Mouse (Mus musculus): Measurements from ENCODE around the gene Mydgf.

The Mydgf gene

GRCm38 (mm10) chr17:56183658-56184103 lies at the start of gene Mydgf:
TSS of gene Mydgf (minus strand) at chr17:56183920.
- peak; percentile 97 for DNase-seq (ENCODE audit: extremely low read depth, insufficient read length, low spot score)

- no peak for DNase-seq (ENCODE audit: extremely low read depth, insufficient read length, low spot score)
Observed at GRCm38 (mm10) chr17:56233389-56233788, 49.7 kb upstream of the Mydgf start.

- no peak for DNase-seq (ENCODE audit: extremely low read depth, insufficient read length, low spot score)
Observed at GRCm38 (mm10) chr17:56229943-56230342, 46.2 kb upstream of the Mydgf start.

- DNase-seq (ENCODE audit: extremely low read depth, insufficient read length, low spot score): no peak
Observed at GRCm38 (mm10) chr17:56226566-56226965, 42.8 kb upstream of the Mydgf start.

- DNase-seq (ENCODE audit: extremely low read depth, insufficient read length, low spot score): no peak
Observed at GRCm38 (mm10) chr17:56224916-56225315, 41.2 kb upstream of the Mydgf start.

GRCm38 (mm10) chr17:56219805-56220204 lies 36.1 kb upstream of the Mydgf start:
- DNase-seq (ENCODE audit: extremely low read depth, insufficient read length, low spot score): no peak

GRCm38 (mm10) chr17:56219251-56219650 lies 35.5 kb upstream of the Mydgf start:
- no peak for DNase-seq (ENCODE audit: extremely low read depth, insufficient read length, low spot score)

GRCm38 (mm10) chr17:56218377-56219191 lies 34.9 kb upstream of the Mydgf start, which contains the start of gene Dpp9:
TSS of gene Dpp9 (minus strand) at chr17:56218905.
- DNase-seq (ENCODE audit: extremely low read depth, insufficient read length, low spot score): peak; percentile 88

- no peak for DNase-seq (ENCODE audit: extremely low read depth, insufficient read length, low spot score)
Observed at GRCm38 (mm10) chr17:56217670-56218069, 34.0 kb upstream of the Mydgf start.

- no peak for DNase-seq (ENCODE audit: extremely low read depth, insufficient read length, low spot score)
Observed at GRCm38 (mm10) chr17:56214229-56214628, 30.5 kb upstream of the Mydgf start.

- DNase-seq (ENCODE audit: extremely low read depth, insufficient read length, low spot score): no peak
Observed at GRCm38 (mm10) chr17:56212676-56213075, 29.0 kb upstream of the Mydgf start.

- DNase-seq (ENCODE audit: extremely low read depth, insufficient read length, low spot score): no peak
Observed at GRCm38 (mm10) chr17:56211090-56211489, 27.4 kb upstream of the Mydgf start.

GRCm38 (mm10) chr17:56208821-56209220 lies 25.1 kb upstream of the Mydgf start:
- no peak for DNase-seq (ENCODE audit: extremely low read depth, insufficient read length, low spot score)

GRCm38 (mm10) chr17:56207963-56208530 lies 24.3 kb upstream of the Mydgf start:
- DNase-seq (ENCODE audit: extremely low read depth, insufficient read length, low spot score): no peak

- no peak for DNase-seq (ENCODE audit: extremely low read depth, insufficient read length, low spot score)
Observed at GRCm38 (mm10) chr17:56206986-56207674, 23.4 kb upstream of the Mydgf start.

GRCm38 (mm10) chr17:56206276-56206884 lies 22.7 kb upstream of the Mydgf start:
- peak; percentile 66 for DNase-seq (ENCODE audit: extremely low read depth, insufficient read length, low spot score)

- no peak for DNase-seq (ENCODE audit: extremely low read depth, insufficient read length, low spot score)
Observed at GRCm38 (mm10) chr17:56203729-56204128, 20.0 kb upstream of the Mydgf start.

GRCm38 (mm10) chr17:56202476-56202875 lies 18.8 kb upstream of the Mydgf start:
- DNase-seq (ENCODE audit: extremely low read depth, insufficient read length, low spot score): peak; percentile 73

GRCm38 (mm10) chr17:56201642-56202041 lies 17.9 kb upstream of the Mydgf start:
- DNase-seq (ENCODE audit: extremely low read depth, insufficient read length, low spot score): no peak

- no peak for DNase-seq (ENCODE audit: extremely low read depth, insufficient read length, low spot score)
Observed at GRCm38 (mm10) chr17:56200586-56200985, 16.9 kb upstream of the Mydgf start.

GRCm38 (mm10) chr17:56196860-56197259 lies 13.1 kb upstream of the Mydgf start:
- DNase-seq (ENCODE audit: extremely low read depth, insufficient read length, low spot score): no peak
